Mouse (Mus musculus): ENCODE results near the gene Abhd16b.

DNA sequence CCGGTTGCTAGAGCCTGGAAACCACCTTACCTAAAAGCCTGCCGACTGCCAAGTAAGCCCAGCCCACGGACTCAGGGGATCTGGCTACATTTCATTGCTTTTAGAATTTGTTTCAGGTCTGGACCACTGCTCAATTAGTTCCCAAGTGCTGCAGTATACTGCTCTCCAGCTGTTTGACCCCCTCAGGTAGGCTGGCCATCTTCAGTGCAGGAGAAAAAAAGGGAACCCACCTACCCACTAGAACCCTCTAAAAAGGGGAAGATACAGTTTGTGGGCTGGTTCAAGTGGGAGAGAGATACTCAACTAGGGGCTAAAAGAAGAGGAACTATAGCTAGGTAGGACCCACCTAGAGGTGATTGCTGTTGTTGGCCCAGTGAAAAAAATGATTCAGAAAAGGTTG lies 800 bp upstream of the Abhd16b start:
- no peak for TF ChIP-seq CTCF (IDR thresholded peaks at IDR 0.05; ENCODE audit: low read depth)
- no peak for TF ChIP-seq EP300 (IDR thresholded peaks at IDR 0.05; ENCODE audit: low read depth)
